20 mouse cellular contexts compared by ENCODE assay signal in genomic region chr2:120144390-120144789, GRCm38 (mm10).
"Had no signal": no experiment of that assay in that cellular context is flagged by ENCODE, and none has a peak within 500 bp of the region (broad histone marks: within the 10 kb centered on the region; RNA-seq: fewer than 3 reads in every experiment).

No protein-coding gene starts in this region.

- H3K9ac ChIP-seq: liver, postnatal 0 days; lung, embryonic 15.5 days; midbrain, embryonic 12.5 days; neural tube, embryonic 13.5 days; neural tube, embryonic 15.5 days had no signal

- H3K4me1 ChIP-seq: midbrain, embryonic 12.5 days; neural tube, embryonic 13.5 days had no signal

- DNase-seq: liver, postnatal 0 days; lung, adult 2 months; lung, postnatal 14 days; lung, postnatal 36 days; midbrain, embryonic 14.5 days; retina, postnatal 1 day; right cerebral cortex, adult 18-20 months; right cerebral cortex, postnatal 25 days; right cerebral cortex, postnatal 4 days; spleen, adult 18-20 months; thymus, adult 18-20 months; thymus, postnatal 14 days; thymus, postnatal 36 days had no signal

- H3K36me3 ChIP-seq: lung, embryonic 15.5 days; midbrain, embryonic 12.5 days; neural tube, embryonic 13.5 days; neural tube, embryonic 15.5 days had no signal

- H3K27ac ChIP-seq: lung, embryonic 15.5 days; macrophage; midbrain, embryonic 12.5 days; neural tube, embryonic 13.5 days; neural tube, embryonic 15.5 days had no signal

- H3K4me3 ChIP-seq: lung, embryonic 15.5 days; megakaryocyte, embryonic 14.5 days; midbrain, embryonic 12.5 days; neural tube, embryonic 13.5 days; neural tube, embryonic 15.5 days had no signal

- ATAC-seq: liver, postnatal 0 days; lung, postnatal 0 days had no signal

- H3K27me3 ChIP-seq: lung, embryonic 15.5 days; megakaryocyte, embryonic 14.5 days; midbrain, embryonic 12.5 days; neural tube, embryonic 13.5 days; neural tube, embryonic 15.5 days had no signal

- H3K4me2 ChIP-seq: lung, embryonic 15.5 days; midbrain, embryonic 12.5 days; neural tube, embryonic 13.5 days; neural tube, embryonic 15.5 days had no signal

- H3K9me3 ChIP-seq: lung, embryonic 15.5 days; megakaryocyte, embryonic 14.5 days; midbrain, embryonic 12.5 days; neural tube, embryonic 13.5 days; neural tube, embryonic 15.5 days had no signal
